Mouse (Mus musculus) frontal cortex, adult 2 months (tissue): Measurements from ENCODE around the gene Mocs2. TPM values are rescaled to one million over a fixed set of nuclear protein-coding genes. Genes with fewer than 3 reads are reported as not detected.

ENCODE experiments used
- DNase-seq, 2 experiments: peaks; one replicate each; pipeline ENCODE4 v3.0.0; 2022; ENCODE audit warnings: low spot score in 1 of 2; ENCODE audit errors: extremely low spot score in 1 of 2
- polyA plus RNA-seq: library from polyadenylated mRNA; depleted of rRNA; stranded (reverse); fragments of >200 nt; gene quantifications from 2 replicates; pipeline ENCODE4 v1.2.3, GENCODE M21; 2012; rRNA removed

Gene Mocs2
- polyA plus RNA-seq, 1 experiment = 83.3 TPM

- DNase-seq = no peak
These were observed 34.5 kb downstream of the Mocs2 start for GRCm38 (mm10) chr13:114852264-114853111.

DNA sequence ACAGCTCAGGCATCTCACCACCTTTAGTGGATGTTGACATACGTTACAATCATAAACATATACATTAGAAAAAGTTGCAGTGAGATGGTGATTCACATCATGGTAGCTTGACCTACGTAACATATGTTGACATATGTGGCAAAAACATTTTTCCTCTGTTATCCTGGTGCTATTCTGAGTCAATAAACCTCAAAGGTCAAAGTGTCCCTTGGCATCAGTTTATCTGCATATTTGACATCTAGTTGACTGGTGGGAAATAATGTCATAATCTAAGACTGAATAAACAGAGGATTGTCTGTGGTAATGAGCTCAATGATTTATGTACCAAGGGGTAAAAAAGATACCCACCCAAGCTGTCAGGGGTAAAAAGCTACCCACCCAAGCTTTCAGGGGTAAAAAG lies 35.1 kb downstream of the Mocs2 start:
- no peak for DNase-seq

- no peak for DNase-seq
These were observed 36.0 kb downstream of the Mocs2 start for GRCm38 (mm10) chr13:114854023-114854422.

DNA sequence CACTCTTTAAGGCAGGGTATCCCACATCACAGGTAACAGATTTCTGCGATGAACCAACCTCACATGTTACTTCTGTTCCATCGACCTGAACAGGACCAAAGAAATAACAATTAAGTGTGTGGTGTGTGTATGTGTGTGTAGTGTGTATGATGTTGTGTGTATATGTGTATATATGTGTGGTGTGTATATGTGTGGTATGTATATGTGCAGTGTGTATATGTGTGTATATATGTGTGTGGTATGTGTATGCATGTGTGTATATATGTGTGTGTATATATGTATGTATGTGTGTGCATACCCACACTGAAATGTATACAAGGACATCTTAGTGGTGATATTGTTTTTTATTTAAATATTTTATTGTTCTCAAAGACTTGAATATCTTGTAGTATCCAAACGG lies 36.4 kb downstream of the Mocs2 start:
- DNase-seq = no peak

DNA sequence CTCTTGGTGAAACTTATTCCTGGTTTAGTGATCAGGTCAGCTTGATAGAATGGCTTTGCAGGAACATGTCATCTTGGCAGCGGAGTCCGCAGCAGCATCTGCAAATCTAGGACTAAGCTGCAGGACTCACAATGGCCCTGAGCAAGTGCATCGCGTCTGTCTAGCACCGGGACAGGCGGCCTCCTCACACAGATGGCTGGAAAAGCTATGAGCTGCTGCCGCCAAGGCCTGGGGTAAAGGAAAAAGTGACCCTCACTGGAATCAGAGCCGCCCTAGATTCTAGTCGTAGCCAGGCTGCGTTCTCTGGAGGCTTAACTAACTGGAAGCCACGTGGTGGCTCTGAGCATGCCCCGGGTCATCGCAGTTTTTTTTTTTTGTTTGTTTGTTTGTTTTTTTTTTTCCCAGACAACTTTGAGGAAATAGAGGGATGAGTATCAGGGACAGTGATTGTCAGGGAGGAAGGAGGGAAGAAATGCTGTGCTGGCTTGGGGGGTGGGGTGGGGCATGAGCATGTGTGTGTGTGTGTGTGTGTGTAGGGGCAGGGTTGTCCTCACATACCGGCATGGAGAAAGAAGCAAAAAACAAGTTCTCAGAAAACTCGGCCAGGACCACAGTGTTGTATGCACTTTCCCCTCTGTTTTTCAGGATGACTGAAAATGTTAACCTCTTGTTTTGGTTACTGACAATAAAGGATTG lies 37.7 kb downstream of the Mocs2 start:
- DNase-seq = no peak

DNA sequence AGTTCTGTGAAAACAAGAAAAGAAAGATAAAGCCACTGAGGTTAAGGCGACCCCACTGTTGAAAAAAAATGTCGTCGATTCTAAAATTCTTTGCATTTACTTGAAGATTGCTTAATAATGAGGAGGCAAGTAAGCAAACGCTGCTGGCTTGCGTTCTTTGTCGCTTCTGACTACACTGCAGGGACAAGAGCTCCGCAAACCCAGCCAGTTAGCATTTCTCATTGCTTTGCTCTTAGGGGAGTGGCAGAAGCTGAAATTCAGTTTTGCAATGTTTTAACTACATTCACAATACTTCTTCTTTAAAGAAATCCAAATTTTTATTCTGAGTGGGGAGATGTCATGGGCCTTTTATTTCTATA lies 38.2 kb downstream of the Mocs2 start:
- DNase-seq = no peak

GRCm38 (mm10) chr13:114857525-114857924 lies 39.5 kb downstream of the Mocs2 start:
- DNase-seq = no peak

- no peak for DNase-seq
These were observed 56.7 kb downstream of the Mocs2 start for GRCm38 (mm10) chr13:114874738-114875137.

GRCm38 (mm10) chr13:114876005-114876520 lies 58.0 kb downstream of the Mocs2 start:
- DNase-seq = no peak

- DNase-seq = no peak
These were observed 60.6 kb downstream of the Mocs2 start for GRCm38 (mm10) chr13:114878667-114879066.

Other genes starting within 250 kb of the Mocs2 start
- gene Itga2, start 113.9 kb downstream of the Mocs2 start, polyA plus RNA-seq = 0.12 and 0.15 TPM in 2 replicates